Mouse (Mus musculus) stomach, postnatal 0 days (tissue): ENCODE data around the gene Rasgef1b.

Experiments used
- CTCF ChIP-seq: IDR thresholded peaks from 2 replicates; pipeline ENCODE4 v1.5.1; 2016; ENCODE audit warnings: antibody characterized with exemption, low read depth, mild to moderate bottlenecking, moderate library complexity
- EP300 ChIP-seq: optimal IDR thresholded peaks from 2 replicates; pipeline ENCODE3; 2016; ENCODE audit warnings: antibody characterized with exemption

GRCm38 (mm10) chr5:99423271-99423670, 305.6 kb downstream of the Rasgef1b start:
- TF ChIP-seq CTCF (peak; percentile 44; the same call in 1 of the 2 replicates), EP300 (no peak)
